Mouse (Mus musculus) hindbrain, embryonic 14.5 days (tissue): ENCODE results near the gene Ncam1. TPM values are rescaled to one million over a fixed set of nuclear protein-coding genes. Genes with fewer than 3 reads are reported as not detected.

Source experiments
- ATAC-seq: fragments of 200-750 bp; cut with Nextera tagmentation; 2 replicates; pipeline ENCODE4 v1.8.0; 2017; ENCODE audit warnings: moderate number of reproducible peaks, mild to moderate bottlenecking, moderate TSS enrichment, moderate library complexity; ENCODE audit not compliant: low FRiP score
- DNase-seq: peaks from one replicate; pipeline ENCODE4 v3.0.0-alpha.2; 2015; ENCODE audit warnings: low spot score
- H3K27ac ChIP-seq: fragments of 300-500 bp; sonication (generic); 2 replicates; pipeline ENCODE4 v1.5.1; 2014; ENCODE audit warnings: mild to moderate bottlenecking, moderate library complexity
- H3K27me3 ChIP-seq: fragments of 300-500 bp; sonication (generic); 2 replicates; pipeline ENCODE4 v1.6.1; 2014; ENCODE audit warnings: mild to moderate bottlenecking, low read length, mixed read lengths; ENCODE audit not compliant: control insufficient read depth, insufficient read depth
- H3K36me3 ChIP-seq: fragments of 300-500 bp; sonication (generic); replicated peaks from 2 replicates; pipeline ENCODE4 v1.6.1; 2014; ENCODE audit not compliant: control insufficient read depth, insufficient read depth
- H3K4me1 ChIP-seq: fragments of 300-500 bp; sonication (generic); replicated peaks from 2 replicates; pipeline ENCODE4 v1.6.1; 2014; ENCODE audit warnings: antibody characterized with exemption, low read length, mixed read lengths; ENCODE audit not compliant: control insufficient read depth, insufficient read depth
- H3K4me2 ChIP-seq: fragments of 300-500 bp; sonication (generic); replicated peaks from 2 replicates; pipeline ENCODE4 v1.6.1; 2014; ENCODE audit warnings: mild to moderate bottlenecking, moderate library complexity
- H3K4me3 ChIP-seq: fragments of 300-500 bp; sonication (generic); replicated peaks from 2 replicates; pipeline ENCODE4 v1.5.1; 2014; ENCODE audit warnings: mild to moderate bottlenecking, low read length
- H3K9ac ChIP-seq: fragments of 300-500 bp; sonication (generic); 2 replicates; pipeline ENCODE4 v1.6.1; 2014
- H3K9me3 ChIP-seq: fragments of 300-500 bp; sonication (generic); 2 replicates; pipeline ENCODE4 v1.6.1; 2016; ENCODE audit warnings: low read length; ENCODE audit not compliant: control insufficient read depth
- WGBS: fragments of 180-500 bp; shearing (Covaris S2); extraction: QIAGEN DNeasy Blood & Tissue Kit; methylation state at CpG from one replicate; pipeline ENCODE4 v1.1.7; 2014; 5-methylcytosine and 5-hydroxymethylcytosine counted together
- polyA plus RNA-seq: library from polyadenylated mRNA; unstranded; fragments of >200 nt; fragmentation: Nextera tagmentation; extraction: Ambion mirVana; gene quantifications from 2 replicates; pipeline ENCODE4 v1.2.1, GENCODE M21; 2014

Gene Ncam1
- polyA plus RNA-seq, 1 experiment from 2014 or later = 349 TPM

DNA sequence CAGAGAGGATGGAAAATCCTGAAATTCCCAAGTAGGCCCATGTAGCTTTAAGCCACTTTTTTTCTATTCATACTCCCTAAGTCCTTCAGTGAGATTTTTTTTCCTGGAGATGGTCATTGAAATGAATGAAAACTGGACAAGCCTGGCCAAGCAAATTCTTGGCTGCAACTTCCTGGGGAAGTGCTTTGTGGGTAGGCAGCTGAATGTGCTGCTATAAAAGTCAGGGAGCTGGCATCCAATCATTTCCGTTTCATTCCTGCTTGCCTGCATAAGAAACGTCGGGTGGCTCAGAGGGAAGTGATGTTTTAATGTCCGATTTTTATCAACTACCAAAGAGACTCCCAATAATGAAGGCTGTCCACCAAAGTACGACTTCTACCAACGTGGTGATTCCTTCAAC lies 61.6 kb downstream of the Ncam1 start:
- H3K9me3 ChIP-seq = no peaks in the 10 kb centered on the region
- H3K36me3 ChIP-seq = no peaks in the 10 kb centered on the region
- 84% methylated on average over 6 of the region's 6 CpGs for WGBS
- no peak overlapping the region for H3K4me3 ChIP-seq
- no peak overlapping the region for H3K27ac ChIP-seq
- no peak overlapping the region for H3K9ac ChIP-seq
- DNase-seq (no peak), ATAC-seq (no peak)
- no peaks in the 10 kb centered on the region for H3K27me3 ChIP-seq
- H3K4me1 ChIP-seq = peaks cover 16% of the 10 kb centered on the region
- no peak overlapping the region for H3K4me2 ChIP-seq

DNA sequence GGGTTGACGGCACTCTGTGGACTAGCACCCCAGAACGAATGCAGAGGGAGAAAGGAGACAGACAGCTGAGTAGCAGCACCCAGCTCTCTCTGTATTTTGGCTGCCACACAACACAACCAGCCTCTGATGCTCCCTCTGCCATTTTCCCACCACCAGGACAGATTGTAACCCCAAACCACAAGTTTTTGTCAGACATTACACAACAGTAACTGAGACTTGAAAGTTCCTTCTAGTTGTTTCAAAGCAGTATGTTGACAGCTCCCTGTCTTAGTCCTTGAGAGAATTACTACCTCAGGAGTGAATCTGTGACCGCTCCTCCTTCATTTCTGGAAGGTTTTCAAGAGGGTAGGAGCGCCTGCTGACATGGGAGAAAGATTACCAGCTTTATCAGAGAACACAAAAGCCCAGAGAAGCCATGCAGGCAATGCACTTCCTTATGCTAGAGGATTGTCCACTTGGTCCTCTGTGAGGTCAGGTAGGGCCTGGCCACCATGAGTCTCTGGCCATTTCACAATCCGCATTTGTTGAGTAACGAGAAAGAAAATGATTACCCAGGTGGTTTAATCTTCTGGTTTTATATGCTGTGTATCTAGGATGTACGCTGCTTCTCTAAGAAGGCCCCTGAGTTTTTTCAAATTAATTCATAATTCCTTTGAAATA lies 64.2 kb downstream of the Ncam1 start:
- DNase-seq (no peak), ATAC-seq (no peak)
- Histone ChIP-seq H3K4me2 (no peak overlapping the region), H3K9ac (no peak overlapping the region), H3K36me3 (no peaks in the 10 kb centered on the region), H3K4me1 (peaks cover 22% of the 10 kb centered on the region), H3K27ac (no peak overlapping the region), H3K9me3 (no peaks in the 10 kb centered on the region), H3K27me3 (no peaks in the 10 kb centered on the region), H3K4me3 (no peak overlapping the region)
- WGBS = 86% methylated on average over 7 of the region's 7 CpGs

DNA sequence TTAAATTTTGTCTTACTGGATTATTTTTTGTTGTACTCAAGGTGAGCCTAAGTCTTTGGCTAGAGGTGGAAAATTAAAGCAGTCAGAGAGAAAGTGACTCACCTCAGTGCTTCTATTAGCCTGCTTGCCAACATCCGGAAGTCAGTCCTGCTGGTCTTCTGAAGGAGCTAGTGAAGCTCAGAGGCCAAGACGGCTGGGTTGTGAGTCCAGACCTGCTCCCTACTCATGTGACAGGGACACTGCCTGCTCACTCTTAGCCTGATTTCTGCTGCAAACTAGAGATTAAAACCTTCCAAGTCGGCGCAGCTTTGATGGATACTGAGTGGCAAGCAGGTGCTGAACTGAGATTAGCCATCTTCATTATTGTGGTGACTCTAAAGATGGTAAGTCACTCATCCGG lies 65.0 kb downstream of the Ncam1 start:
- no peak for ATAC-seq
- no peak overlapping the region for H3K4me3 ChIP-seq
- no peaks in the 10 kb centered on the region for H3K36me3 ChIP-seq
- 75% methylated on average over 5 of the region's 5 CpGs for WGBS
- peaks cover 24% of the 10 kb centered on the region for H3K4me1 ChIP-seq
- H3K9ac ChIP-seq = no peak overlapping the region
- H3K4me2 ChIP-seq = no peak overlapping the region
- DNase-seq = no peak
- H3K27me3 ChIP-seq = no peaks in the 10 kb centered on the region
- no peak overlapping the region for H3K27ac ChIP-seq
- H3K9me3 ChIP-seq = no peaks in the 10 kb centered on the region

- no peaks in the 10 kb centered on the region for H3K27me3 ChIP-seq
- H3K4me2 ChIP-seq = no peak overlapping the region
- no peak for DNase-seq
- H3K9me3 ChIP-seq = no peaks in the 10 kb centered on the region
- 38% methylated on average over 3 of the region's 3 CpGs for WGBS
- H3K9ac ChIP-seq = no peak overlapping the region
- H3K36me3 ChIP-seq = no peaks in the 10 kb centered on the region
- H3K27ac ChIP-seq = no peak overlapping the region
- ATAC-seq = no peak
- peaks cover 34% of the 10 kb centered on the region for H3K4me1 ChIP-seq
- H3K4me3 ChIP-seq = no peak overlapping the region
Observed at GRCm38 (mm10) chr9:49729479-49729878, 69.2 kb downstream of the Ncam1 start.

GRCm38 (mm10) chr9:49728211-49728610 lies 70.5 kb downstream of the Ncam1 start:
- Histone ChIP-seq H3K4me2 (0 out of 2 replicates have a peak overlapping the region, but pooled peaks have one; percentile 9), H3K9me3 (no peaks in the 10 kb centered on the region), H3K4me3 (no peak overlapping the region), H3K27ac (peak overlapping the region; percentile 46; the same call in 1 of the 2 replicates), H3K36me3 (no peaks in the 10 kb centered on the region), H3K9ac (no peak overlapping the region), H3K4me1 (peaks cover 34% of the 10 kb centered on the region), H3K27me3 (no peaks in the 10 kb centered on the region)
- WGBS = 21% methylated on average over 8 of the region's 8 CpGs
- ATAC-seq (no peak), DNase-seq (no peak)

GRCm38 (mm10) chr9:49722765-49723164 lies 76.0 kb downstream of the Ncam1 start:
- ATAC-seq = no peak
- Histone ChIP-seq H3K9ac (no peak overlapping the region), H3K4me3 (no peak overlapping the region), H3K27me3 (no peaks in the 10 kb centered on the region), H3K4me2 (no peak overlapping the region), H3K9me3 (no peaks in the 10 kb centered on the region), H3K4me1 (peaks cover 28% of the 10 kb centered on the region), H3K27ac (no peak overlapping the region), H3K36me3 (no peaks in the 10 kb centered on the region; the same call in 1 of the 2 replicates)
- DNase-seq = no peak
- WGBS = 84% methylated on average over 5 of the region's 5 CpGs

DNA sequence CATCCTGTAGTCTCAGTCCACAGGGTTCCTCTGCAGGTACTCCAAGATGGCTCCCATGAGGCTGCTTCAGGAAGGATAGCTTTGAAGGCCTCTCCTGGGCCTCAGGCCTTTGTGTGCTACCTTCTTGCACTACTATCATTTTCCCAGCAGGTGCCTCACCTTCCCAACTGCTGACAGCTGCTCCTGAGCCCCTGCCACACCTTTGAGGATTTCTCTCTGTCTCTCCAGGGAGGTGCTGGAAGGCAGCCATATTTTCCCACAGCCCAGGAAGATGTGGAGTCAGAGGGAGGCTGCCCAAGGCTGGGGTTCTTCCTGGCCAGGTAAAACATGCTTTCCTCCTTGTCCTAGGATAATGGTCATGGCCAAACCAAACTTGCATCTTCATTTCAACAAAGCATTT lies 83.6 kb downstream of the Ncam1 start:
- Histone ChIP-seq H3K4me2 (no peak overlapping the region), H3K9me3 (no peaks in the 10 kb centered on the region), H3K36me3 (peaks cover 6% of the 10 kb centered on the region), H3K9ac (no peak overlapping the region), H3K4me1 (no peaks in the 10 kb centered on the region; the same call in 1 of the 2 replicates), H3K4me3 (no peak overlapping the region), H3K27ac (peak overlapping the region; percentile 47; the same call in 1 of the 2 replicates), H3K27me3 (no peaks in the 10 kb centered on the region)
- ATAC-seq (no peak), DNase-seq (no peak)

DNA sequence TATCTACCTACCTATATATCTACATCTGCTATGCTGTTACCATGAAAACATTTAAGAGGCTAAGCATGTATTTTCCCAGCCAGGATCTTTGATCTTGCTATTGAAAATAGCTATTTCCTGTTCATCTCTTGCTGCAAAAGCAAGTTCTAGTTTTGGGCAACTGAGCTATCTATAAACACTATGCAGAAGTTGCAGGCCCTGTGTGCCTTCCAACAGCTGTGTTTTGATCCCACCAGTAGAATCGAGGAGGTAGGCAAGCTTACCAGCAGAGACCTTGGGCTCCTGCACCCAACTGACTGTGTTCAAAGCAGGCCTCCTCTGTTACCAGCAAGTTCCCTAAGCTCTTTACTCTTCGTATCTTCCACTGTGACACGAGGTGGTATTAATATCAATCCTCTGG lies 84.6 kb downstream of the Ncam1 start:
- no peaks in the 10 kb centered on the region for H3K27me3 ChIP-seq
- peaks cover 6% of the 10 kb centered on the region for H3K36me3 ChIP-seq
- no peak overlapping the region for H3K9ac ChIP-seq
- 54% methylated on average over 3 of the region's 3 CpGs for WGBS
- H3K27ac ChIP-seq = no peak overlapping the region
- no peak for ATAC-seq
- H3K9me3 ChIP-seq = no peaks in the 10 kb centered on the region
- H3K4me3 ChIP-seq = no peak overlapping the region
- H3K4me2 ChIP-seq = no peak overlapping the region
- no peaks in the 10 kb centered on the region; the same call in 1 of the 2 replicates for H3K4me1 ChIP-seq
- no peak for DNase-seq

- Histone ChIP-seq H3K4me2 (no peak overlapping the region), H3K9ac (no peak overlapping the region), H3K9me3 (no peaks in the 10 kb centered on the region), H3K27ac (no peak overlapping the region), H3K4me3 (no peak overlapping the region), H3K36me3 (0 out of 2 replicates have a peak, but pooled peaks cover 5% of the 10 kb centered on the region), H3K4me1 (peaks cover 13% of the 10 kb centered on the region), H3K27me3 (no peaks in the 10 kb centered on the region)
- no peak for ATAC-seq
- no peak for DNase-seq
Observed at GRCm38 (mm10) chr9:49707646-49708045, 91.1 kb downstream of the Ncam1 start.
